Mouse (Mus musculus) layer of hippocampus, postnatal 36 days (tissue): ENCODE measurements around the gene Retnlb. TPM values are rescaled to one million over a fixed set of nuclear protein-coding genes. Genes with fewer than 3 reads are reported as not detected.
"Not testable (repeated sequence)": the region's sequence is repeated elsewhere in the genome, so short reads cannot be mapped to it uniquely, and the experiment has no call there.

Experiments used
- DNase-seq, 2 experiments: peaks; one replicate each; pipeline ENCODE4 v3.0.0; 2022
- total RNA-seq, 2 experiments: library from RNA; stranded (reverse); gene quantifications; 2 replicates each; pipeline ENCODE4 v1.2.3; 2021

The Retnlb gene
- total RNA-seq = not detected

DNA sequence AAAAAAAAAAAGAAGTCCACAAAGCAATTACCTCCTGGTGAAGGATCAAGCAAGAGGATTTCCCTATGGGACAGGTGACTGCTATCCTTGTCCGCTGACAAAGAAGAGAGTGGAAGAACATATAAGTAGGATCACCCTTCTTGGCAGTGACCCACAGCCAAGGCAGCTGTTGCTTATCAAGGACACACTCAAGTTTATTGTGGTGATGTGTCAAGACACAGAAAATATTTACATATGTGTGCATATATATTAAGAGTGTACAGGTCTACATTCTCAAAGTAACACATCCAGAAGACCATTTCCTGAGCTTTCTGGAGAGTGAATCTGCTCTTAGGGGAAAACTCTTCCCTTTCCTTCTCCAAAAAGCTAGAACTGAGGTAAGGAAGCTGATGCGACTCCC lies at the start of gene Retnlb:
Retnlb (plus strand) TSS at position 162 of the 400 bp plus-strand sequence.
- DNase-seq = no peak

DNA sequence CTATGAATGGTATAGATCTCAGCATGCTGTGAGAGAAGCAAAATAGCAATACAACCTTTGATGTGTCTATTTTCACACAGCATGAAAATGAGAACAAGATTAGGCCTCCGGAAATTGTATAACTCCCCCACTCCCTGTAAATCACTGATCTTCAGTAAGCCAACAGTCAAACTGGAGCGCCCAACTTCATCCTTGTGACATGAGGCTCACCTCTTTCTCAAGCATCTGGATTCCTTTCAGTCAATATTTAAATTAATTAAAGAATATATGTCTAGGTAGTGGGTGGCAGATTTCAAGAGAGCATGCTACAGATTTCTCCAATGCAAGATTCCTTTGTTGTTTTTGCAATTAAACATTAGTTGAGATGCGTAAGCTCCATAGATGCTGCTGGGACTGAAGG lies 47.5 kb upstream of the Retnlb start:
- no peak for DNase-seq

DNA sequence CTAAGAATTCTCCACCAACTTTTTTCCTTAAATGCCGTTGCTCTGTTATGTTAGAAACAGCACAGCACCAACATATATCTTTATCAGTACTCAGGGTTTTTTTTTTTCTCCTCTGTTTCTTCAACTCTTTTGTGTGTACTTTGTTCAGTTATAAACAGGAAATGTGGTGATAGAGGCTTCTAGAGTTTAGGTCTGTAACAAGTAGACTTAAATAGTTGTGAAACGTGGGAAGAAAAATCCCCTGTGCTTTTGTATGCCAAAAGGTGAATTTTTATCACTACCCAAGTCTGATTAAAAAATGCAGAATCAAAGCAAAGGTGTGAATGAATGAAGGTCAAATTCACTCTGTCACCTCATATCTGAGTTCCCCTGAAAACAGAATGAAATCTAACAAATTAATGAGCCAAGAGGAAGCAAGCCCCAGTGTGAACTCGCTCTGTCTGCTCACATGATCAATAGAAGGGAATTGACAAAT lies 44.6 kb upstream of the Retnlb start, which contains the start of gene Trat1:
Trat1 (minus strand) TSS at position 51 of the 475 bp plus-strand sequence.
- no peak for DNase-seq

DNA sequence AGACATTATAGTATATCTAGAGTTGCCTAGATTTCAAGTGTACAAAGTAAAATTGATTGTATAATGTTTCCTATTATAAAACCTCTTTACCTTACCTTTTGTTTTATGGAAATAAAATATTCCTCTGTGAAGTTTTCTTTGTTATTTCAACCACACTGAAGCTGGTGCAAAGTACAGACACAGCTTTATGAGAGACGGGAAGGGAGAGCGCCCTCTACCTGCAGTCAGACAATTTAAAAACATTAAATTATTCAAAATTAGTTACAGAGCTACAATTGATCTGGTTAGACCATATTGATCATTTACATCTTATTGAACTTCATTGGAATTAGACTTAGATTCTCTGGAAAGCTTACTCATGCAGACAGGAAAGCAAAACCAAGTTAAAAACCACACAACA lies 39.4 kb upstream of the Retnlb start:
- DNase-seq = no peak

DNA sequence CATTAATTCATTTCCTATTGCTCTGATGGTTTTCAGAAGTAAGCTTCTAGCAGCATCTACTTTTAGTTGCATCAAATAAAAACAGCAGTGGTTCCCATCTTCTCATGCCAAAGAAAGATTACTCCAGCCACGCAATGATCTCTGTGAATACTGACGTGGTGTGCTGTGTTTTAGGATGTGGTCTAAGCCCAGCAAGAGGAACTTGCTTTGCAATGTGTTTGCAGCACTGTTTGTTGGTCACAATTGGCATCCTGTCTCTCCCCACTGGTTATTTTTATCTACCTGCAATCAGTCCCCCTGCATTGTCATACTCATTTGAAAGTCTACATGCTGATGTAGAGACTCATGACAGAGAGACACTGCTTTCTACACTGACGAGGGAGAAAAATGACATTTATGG lies 30.4 kb upstream of the Retnlb start:
- DNase-seq = no peak

DNA sequence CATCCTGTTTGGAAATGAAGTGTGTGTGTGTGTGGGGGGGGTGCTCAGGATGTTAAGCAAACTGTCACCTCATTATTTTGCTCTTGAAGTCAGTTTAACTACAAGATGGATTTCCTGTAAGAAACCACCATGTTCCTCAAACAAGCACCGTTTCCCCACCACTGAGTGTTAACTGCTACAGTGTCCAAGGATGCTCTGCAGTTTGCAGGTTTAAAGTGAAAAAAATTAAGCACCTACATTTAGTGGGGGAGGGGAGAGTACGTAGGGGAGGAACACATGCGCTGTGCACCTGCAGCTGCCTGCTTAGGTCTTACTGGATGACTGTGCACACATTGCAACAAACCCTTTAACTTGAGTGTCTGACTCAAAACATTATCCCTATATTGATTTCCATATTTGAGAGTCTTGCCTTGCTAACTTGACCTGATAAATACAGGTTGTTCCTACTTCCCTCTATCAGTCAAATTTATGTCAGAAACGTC lies 27.9 kb upstream of the Retnlb start:
- no peak for DNase-seq

DNA sequence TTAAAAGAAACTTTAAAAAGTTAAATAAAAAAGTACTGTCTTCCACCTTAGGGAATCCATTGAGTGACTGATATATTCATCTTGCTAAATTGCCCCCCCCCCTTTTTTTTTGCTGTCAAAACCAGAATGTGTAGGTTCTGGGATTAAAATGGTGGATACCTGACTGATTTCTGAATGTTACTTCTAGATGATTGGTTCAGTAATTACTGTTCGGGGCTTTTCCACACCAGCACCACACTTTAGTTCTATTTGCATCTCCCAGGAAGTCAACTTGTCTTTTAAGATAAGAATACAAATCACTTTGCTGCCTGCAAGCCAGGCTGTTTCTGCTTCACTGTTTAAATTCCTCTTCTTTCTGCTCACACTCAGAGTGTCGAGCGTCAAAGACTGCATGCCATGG lies 18.4 kb upstream of the Retnlb start:
- no peak for DNase-seq

DNA sequence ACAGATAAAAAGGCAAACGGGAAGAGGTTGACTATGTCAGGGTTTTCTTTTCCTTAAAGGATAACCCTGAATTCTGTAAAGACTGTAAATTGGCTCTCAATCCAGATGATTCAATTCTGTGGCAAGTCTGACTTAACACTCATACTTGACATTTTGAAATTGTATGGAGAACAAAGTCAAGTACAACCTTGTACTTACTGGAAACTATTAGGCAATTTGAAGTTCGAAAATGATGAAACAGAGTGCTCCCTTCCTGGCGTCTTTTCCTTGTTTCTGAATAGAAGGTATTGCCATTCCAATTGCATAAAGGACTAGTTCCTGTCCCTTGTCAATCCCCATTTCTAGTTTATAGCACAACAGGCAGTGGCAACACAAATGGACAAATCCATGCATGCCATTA lies 17.2 kb upstream of the Retnlb start:
- DNase-seq = no peak

DNA sequence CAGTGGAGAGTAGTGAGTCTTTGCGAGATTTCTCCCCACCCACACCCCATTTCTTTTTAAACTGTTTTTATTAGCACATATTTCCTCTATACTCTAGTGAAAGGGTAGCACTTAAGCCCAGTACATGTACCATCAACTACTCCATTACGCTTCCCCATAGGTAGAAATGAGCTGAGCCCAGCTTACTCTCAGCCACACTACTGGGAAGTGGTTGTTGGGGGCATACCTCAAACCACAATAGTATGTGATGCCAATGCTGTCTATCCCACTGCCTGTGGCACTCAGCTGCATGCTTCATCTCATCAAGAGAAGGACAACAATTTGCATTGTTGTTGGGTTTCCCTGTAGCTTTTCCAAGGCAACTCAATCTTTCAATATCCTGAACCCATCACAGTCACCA lies 15.8 kb upstream of the Retnlb start:
- no peak for DNase-seq

DNA sequence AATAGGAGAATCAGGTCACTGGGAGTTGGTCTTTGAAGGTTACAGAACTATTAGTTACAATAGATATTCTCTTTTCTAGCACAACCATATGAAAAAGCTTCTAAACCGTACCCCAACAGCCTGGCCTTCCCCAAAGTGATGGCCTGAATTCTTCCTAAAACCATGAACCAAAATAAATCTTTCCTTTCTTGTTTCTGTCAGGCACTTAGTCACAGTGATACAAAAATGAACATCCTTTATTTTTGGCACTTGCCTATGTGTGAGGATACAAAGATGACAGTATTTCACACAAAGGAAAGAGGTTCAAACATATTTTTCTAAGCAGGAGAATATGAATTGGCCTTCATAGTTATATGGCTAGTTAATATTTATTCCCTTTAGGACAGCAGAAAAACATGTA lies 11.2 kb upstream of the Retnlb start:
- DNase-seq = no peak

DNA sequence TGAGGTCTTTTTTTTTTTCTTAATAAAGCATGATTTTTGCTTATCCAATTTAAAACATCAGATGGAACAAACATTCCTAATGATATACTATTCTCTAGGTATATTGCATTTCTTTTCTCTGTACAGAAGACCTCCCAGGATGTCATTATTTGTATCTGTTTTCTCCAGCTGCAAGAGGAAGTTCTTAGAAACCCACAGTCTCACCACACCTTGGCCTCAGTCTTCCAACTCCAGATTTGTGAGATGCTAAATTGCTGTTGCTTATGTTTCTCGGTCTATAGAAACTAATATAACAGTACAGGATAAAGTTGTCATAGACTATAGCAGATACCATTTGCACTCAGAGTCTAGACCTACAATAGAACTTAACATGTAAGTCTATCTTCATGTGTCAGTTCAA lies 10.1 kb upstream of the Retnlb start:
- no peak for DNase-seq

DNA sequence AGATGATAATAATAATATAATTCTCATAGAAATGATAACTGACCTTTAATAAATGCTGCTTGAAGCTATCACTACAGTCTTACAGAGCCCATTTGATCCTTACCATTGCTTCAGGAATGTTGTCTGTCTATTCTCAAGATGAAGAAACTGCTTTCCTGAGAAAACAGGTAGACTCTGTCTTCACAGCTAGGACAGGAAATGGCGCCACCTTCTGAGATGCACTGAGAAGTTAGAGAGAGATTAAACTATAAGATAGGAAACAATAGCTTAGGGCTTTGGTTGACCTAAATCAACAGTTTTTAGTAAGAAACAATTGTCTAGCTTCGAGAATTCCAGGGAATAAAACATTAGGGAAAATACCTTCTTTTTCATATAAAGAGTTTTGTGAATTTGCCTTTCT lies 7.3 kb upstream of the Retnlb start:
- DNase-seq = no peak

DNA sequence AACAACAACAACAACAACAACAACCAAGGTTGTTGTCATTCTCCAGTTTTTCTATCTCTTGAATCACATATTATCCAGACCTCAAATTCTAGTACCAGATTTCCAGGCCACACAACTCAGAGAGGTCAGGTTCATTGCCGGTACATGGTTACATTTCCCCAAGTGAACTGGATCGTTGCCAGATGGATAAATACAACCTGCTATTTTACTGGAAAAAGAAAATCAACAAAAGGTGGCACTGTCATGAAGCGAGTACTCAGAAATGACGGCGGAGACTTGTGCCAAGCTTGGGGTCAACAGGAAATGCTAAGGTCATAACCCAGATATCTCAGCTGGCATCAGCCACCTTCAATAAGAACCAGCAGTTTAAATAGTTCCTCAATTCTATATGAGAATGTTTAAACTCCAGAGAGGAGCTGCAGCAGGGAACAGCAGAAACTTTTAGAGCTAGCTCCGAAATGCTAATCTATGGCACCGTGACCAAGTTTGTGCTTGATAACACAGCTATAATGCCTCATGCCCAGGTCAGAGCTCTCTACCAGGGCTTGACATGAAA lies 4.7 kb upstream of the Retnlb start:
- no peak for DNase-seq

DNA sequence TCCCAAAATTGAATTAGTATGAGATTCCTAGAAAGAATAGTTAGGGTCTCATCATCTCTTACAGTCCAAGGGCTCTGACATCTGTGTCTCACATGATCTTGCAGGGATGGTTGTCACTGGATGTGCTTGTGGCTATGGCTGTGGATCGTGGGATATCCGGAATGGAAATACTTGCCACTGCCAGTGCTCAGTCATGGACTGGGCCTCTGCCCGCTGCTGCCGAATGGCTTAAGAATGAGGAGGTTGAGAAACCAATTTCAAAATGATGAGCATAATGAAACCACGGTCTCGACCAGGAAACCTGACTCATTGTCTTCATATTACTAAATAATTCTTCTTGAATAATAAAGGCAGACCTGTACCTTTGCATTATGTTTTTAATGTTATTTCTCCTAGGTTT lies 1.9 kb downstream of the Retnlb start:
- DNase-seq = no peak

DNA sequence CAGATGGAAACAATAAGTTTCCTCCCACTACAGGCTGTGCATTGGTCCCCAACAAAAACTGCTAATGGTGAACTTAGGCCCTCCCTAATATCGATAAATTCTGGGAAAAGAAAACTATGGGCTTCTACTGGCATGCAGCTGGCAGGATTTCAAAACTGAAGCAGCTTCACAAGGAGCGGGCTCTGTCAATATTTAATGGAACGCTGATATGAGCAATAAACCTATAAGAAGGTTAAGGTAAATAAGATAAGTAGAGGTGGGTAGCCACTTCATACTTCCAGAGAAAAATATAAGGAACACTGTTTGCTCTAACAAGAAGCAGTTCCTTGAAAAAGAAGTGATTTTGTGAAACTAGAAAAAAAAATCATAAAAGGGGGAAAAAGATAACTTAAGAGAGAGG lies 9.8 kb downstream of the Retnlb start:
- DNase-seq = no peak

DNA sequence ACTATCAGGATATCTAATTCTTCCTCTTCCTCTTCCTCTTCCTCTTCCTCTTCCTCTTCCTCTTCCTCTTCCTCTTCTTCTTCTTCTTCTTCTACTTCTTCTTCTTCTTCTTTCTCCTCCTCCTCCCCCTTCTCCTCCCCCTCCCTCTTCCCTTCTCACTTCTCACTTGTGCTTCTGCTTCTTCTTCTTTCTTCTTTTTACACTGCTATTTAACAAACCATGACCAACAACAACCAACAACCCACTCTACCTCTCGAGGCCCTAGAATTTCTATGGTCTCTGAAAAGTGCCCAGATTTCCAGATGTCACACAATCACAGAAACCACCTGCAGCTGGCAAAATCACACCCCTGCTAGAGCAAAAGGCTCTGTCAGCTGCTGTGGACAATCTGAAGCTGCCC lies 11.0 kb downstream of the Retnlb start:
- no peak for DNase-seq

DNA sequence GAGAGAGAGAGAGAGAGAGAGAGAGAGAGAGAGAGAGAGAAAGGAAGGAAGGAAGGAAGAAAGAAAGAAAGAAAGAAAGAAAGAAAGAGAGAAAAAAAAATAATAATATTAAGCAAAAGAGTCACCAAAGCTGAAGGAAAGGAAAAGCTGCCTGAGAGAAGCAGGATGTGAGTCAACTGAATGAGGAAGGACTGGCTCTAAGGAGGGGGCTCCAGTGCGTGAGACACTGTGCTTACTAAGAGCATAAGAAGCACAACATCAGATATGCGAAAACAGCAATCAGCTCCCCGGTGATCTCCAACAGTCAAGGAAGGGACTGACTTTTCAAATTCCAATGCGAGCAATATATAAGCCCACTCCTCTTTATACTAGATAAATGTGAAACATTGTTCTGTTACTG lies 12.4 kb downstream of the Retnlb start:
- no peak for DNase-seq

DNA sequence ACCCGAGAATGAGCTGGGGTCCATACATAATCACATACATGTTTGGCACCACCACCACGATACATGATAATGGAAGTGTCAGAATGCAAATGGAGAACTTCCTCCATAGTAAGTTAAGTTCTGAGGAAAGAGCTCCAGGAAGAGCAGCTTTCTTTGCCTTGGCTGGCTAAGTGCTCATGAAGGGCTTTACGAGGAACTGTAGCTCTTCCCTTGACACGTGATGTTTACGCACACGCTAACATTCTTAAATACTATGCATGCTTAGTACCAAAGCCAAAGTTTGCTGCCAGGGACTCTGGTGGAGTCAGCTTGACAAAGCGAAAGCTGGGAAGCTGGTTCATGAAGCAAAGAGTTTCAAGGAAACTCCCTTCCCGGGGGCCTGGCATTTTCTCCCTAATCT lies 15.4 kb downstream of the Retnlb start:
- no peak for DNase-seq

DNA sequence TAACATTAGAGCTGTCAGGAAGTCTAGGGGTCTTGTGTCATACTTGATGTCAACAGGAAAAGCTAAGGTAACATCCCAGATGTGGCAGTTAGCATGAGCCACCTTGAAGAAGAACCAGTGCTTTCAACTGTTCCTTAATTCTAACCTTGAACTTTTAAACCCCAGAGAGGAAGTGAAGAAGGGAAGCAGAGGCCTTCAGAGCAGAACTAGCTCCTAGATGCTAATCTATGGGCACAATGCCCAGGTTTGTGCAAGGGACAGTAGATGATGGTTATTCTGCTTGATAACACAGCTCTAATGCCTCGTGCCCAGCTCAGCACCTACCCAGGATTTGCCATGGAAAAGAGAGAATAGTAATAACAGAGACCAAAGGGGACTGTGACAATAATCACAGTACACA lies 17.0 kb downstream of the Retnlb start:
- not testable (repeated sequence) for DNase-seq

DNA sequence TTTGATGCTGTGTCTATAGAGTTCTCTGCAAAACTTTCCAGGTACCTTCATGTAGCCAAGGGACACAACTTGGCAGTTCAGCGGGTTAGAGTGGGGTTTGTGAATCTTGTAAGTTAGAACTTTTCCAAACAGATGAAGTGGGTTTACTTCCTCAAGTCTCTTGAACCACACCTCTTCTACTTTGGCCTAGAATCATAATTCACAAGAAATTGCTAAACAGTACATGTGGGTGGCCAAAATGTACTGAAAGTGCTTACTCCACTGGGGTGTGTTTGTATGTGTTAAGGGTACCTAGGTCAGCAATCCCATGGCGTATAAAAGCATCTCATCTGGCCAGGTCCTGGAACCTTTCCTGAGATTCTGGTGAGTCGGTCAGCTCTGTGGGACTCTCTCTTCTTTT lies 25.6 kb downstream of the Retnlb start, which contains the start of gene Retnla:
Retnla (plus strand) TSS at position 286 of the 400 bp plus-strand sequence.
- DNase-seq = no peak

DNA sequence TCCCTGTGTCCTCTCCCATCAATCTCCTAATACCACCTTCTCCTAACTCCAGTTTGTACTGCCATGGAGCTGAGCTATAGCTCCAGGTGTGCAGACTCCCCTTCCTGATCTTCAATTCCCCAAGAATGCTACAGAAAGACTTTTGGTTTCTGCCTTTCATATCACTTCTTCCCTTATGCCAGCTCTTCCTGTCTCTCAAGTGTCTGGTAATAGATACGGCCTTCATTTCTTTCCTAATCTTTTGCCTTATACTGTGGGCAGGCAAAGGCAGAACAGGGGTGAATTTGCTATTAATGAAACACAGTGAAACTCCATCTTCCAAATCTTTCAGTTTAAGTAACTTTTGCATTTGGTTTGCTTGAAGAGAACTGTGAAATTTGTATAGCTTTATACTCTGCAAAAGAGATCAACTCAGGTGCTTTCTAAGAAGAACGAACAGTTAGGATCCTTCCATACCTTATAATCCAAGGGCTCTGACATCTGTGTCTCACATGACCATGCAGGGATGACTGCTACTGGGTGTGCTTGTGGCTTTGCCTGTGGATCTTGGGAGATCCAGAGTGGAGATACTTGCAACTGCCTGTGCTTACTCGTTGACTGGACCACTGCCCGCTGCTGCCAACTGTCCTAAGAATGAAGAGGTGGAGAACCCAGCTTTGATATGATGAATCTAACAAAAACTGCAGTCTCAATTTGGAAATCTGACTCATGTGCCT lies 27.2 kb downstream of the Retnlb start:
- no peak for DNase-seq

DNA sequence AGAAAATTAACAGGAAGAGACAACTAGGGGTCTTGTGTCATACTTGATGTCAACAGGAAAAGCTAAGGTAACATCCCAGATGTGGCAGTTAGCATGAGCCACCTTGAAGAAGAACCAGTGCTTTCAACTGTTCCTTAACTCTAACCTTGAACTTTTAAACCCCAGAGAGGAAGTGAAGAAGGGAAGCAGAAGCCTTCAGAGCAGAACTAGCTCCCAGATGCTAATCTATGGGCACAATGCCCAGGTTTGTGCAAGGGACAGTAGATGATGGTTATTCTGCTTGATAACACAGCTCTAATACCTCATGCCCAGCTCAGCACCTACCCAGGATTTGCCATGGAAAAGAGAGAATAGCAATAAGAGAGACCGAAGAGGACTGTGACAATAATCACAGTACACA lies 48.3 kb downstream of the Retnlb start:
- DNase-seq = not testable (repeated sequence)

DNA sequence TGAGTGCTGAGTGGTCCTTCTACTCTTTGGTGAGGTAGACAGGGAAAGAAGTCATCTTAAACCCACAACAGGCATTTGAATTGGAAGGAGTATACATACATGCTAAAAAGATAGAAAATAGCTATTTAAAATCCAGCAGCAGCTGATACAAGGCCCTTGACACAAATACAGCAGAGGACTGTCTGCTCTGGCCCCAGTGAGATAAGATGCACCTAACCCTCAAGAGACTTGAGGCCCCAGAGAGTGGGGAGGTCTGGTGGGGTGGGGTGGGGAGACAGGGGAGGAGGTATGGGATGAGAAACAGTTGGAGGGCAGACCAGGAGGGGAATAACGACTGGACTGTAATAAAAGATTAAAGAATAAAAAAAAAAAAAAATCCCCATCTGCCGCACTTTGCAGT lies 51.0 kb downstream of the Retnlb start:
- DNase-seq = no peak
